Mouse (Mus musculus): ENCODE measurements around the gene Rrp1b.
"Not testable (repeated sequence)": the region's sequence is repeated elsewhere in the genome, so short reads cannot be mapped to it uniquely, and the experiment has no call there.

The Rrp1b gene

DNA sequence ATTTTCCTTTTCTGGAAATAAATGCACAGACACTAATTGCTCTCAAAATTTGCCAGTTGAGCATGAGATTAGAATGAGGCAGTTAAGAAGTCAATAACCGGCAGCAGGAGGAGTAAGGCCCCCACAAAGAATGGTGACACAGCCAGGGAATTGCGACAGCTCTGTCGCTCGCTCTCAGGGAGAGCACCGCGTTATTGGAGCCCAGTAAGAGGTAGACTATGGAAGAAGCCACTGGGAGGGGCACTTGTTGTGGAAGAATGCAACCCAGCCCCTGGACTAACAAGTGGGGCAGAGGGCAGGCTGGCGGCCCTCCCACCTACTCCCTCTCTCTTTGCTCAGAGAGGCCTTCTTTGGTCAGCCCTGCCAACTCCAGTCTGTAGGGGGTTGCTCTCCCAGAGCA is 4.2 kb upstream of the Rrp1b start:
- no peak for DNase-seq (ENCODE audit: low read depth, low spot score)

GRCm38 (mm10) chr17:32034322-32034721 is 1.6 kb upstream of the Rrp1b start:
- no peak for DNase-seq (ENCODE audit: low read depth, low spot score)

- DNase-seq (ENCODE audit: low read depth, low spot score): no peak
Observed at GRCm38 (mm10) chr17:32036509-32037438, 874 bp downstream of the Rrp1b start.

DNA sequence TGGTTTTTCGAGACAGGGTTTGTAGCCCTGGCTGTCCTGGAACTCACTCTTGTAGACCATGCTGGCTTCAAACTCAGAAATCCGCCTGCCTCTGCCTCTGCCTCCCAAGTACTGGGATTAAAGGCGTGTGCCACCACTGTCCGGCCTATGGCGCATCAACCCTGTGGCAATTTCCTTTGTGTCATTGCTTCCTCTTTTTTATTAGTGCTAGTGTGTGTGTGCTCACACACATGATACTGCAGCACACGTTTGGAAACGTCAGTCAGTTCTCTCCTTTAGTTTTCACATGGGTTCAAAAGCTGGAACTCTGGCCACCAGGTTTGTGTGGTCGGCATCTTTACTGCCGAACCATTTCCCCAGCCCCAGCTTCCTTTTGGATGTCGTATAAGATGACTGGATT is 4.4 kb downstream of the Rrp1b start:
- no peak for DNase-seq (ENCODE audit: low read depth, low spot score)

DNA sequence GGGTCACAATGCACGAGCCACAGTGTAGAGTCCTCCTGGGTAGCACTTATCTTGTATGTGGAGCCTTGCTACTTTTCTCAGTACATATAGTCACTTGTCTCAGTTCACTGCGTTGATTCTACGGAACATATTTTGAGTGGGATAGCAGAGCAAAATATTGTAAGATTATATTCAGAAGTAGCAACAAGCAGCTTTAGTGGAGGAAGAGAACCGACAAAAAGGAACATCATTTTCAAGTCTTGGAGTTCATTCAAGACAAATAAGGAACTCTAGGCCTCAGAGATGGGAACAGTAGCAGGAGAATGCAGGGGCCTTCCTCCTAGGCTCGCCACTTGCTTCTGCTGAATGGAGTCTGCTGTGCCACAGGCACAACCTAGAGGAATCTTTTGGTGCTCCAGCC is 10.6 kb downstream of the Rrp1b start:
- DNase-seq (ENCODE audit: low read depth, low spot score): no peak

DNA sequence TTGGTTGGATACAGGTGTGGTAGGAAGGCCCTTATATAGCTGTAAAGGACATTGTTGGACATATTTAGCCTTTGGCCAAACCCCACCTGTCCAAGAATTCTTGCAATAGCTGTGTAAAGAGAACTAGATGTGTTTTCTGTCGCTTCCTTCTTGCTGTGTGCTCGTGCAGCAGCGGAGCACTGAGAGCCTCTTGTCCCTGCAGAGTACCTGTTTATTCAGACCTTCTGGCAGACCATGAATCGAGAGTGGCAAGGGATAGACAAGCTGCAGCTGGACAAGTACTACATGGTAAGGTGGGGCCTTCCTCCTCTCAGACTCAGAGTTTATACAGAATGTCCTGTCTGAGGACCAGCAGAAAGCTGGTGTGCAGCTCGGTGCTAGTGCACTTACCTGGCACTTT is 12.5 kb downstream of the Rrp1b start:
- DNase-seq (ENCODE audit: low read depth, low spot score): no peak

DNA sequence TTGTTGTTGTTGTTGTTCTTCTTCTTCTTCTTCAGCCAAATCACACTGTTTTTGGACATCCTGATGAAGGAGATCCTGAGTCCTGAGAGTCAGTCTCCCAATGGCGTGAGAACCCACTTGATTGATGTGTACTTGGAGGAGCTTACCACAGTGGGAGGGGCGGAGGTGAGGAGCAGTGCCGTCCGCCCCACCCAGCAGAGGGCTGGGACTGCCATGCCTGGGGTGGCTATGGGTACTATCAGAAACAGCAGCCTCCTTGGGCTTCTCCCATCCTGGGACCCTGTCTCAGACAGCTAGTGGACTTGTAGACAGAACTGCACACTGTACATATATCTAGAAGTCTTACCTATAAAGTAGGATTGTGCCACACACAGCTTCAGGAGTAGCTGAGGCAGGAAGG is 14.0 kb downstream of the Rrp1b start:
- DNase-seq (ENCODE audit: low read depth, low spot score): no peak

DNA sequence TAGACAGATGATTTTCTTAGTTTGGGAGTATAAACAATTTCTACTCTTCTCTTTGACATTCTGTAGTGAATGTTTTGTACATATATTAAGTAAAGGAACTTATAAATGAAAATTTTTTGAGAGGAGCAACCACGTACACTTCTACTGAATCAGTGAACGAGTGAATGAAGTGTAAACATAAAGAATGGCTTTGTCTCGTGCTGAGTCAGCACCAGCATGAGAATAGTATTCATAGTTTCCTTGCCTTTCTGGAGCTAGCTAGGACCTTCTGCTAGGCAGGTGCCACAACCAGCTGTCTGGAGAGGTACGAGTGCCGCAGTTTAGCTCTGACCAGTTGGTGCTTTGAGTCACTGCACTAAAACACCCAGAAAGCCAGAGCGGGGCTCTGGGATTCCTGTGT is 14.7 kb downstream of the Rrp1b start:
- no peak for DNase-seq (ENCODE audit: low read depth, low spot score)

DNA sequence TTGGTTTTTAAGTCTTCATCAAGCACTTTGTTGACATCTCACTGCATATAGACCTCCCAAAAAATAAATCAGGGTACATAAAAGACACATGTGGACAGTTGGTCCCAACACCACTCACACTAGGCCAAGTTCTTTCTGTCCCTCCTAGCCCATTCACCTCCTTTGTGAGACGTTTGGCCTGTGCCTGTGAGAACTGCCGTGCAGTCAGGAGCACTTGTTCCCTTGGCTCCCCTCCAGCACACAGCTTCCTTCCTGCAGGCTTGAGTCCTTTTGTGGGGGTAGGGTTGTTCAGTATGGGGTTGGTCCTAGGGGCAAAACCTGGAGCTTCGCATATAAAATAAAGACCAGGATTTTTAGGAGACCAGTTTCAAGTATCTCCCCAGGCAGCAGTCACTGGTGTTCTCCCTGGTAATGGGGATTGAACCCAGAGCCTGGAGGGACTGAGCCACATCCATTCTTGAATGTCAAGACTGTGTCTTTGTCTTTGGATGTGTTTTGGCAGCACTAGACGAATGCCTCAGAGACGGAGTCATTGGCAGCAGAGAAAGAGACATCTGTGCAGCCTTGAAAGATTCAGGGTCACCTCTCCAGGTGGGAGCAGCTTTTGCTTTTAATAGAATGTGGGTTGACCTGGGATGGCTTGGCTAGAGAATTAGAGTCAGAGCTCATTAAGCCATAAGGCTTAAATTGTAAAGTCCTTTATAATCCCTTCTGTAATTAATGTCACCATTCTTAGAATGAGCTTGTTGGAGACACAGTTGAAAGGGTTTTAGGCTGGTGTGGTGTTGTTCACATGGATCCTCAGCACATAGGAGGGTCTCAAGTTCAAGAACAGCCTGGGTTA is 16.6 kb downstream of the Rrp1b start:
- no peak for DNase-seq (ENCODE audit: low read depth, low spot score)

- no peak for DNase-seq (ENCODE audit: low read depth, low spot score)
Observed at GRCm38 (mm10) chr17:32053677-32054076, 17.8 kb downstream of the Rrp1b start.

- no peak for DNase-seq (ENCODE audit: low read depth, low spot score)
Observed at GRCm38 (mm10) chr17:32057843-32058242, 21.9 kb downstream of the Rrp1b start.

- no peak for DNase-seq (ENCODE audit: low read depth, low spot score)
Observed at GRCm38 (mm10) chr17:32059084-32059483, 23.2 kb downstream of the Rrp1b start.

- no peak for DNase-seq (ENCODE audit: low read depth, low spot score)
Observed at GRCm38 (mm10) chr17:32061219-32061618, 25.3 kb downstream of the Rrp1b start.

- DNase-seq (ENCODE audit: low read depth, low spot score): no peak
Observed at GRCm38 (mm10) chr17:32063654-32064053, 27.8 kb downstream of the Rrp1b start.

- DNase-seq (ENCODE audit: low read depth, low spot score): not testable (repeated sequence)
Observed at GRCm38 (mm10) chr17:32064762-32065161, 28.9 kb downstream of the Rrp1b start.

- no peak for DNase-seq (ENCODE audit: low read depth, low spot score)
Observed at GRCm38 (mm10) chr17:32067541-32067940, 31.6 kb downstream of the Rrp1b start.

- DNase-seq (ENCODE audit: low read depth, low spot score): no peak
Observed at GRCm38 (mm10) chr17:32068381-32068780, 32.5 kb downstream of the Rrp1b start.

- no peak for DNase-seq (ENCODE audit: low read depth, low spot score)
Observed at GRCm38 (mm10) chr17:32068810-32069209, 32.9 kb downstream of the Rrp1b start.

- no peak for DNase-seq (ENCODE audit: low read depth, low spot score)
Observed at GRCm38 (mm10) chr17:32073359-32073758, 37.5 kb downstream of the Rrp1b start.

GRCm38 (mm10) chr17:32074658-32075057 is 38.8 kb downstream of the Rrp1b start:
- no peak for DNase-seq (ENCODE audit: low read depth, low spot score)

DNA sequence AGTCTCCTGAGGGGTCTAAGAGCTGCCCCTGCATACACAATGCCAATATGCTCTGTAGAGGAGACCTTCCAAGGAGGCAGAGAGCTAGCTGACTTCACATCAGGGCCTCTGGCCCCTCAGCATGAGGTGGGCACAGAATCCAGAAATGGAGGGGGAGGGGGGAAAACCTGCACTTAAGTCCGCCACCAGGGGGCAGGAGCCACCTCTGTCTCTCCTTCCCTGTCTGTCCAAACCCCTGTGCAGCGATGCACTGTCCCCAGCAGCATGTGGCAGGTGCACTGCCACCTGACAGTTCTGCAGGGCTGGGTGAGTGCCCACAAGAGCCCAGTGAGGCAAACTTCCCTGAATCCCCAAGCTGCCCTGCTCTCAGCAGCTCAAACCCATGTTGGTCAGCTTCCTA is 39.3 kb downstream of the Rrp1b start:
- no peak for DNase-seq (ENCODE audit: low read depth, low spot score)

GRCm38 (mm10) chr17:32083351-32083750 is 47.5 kb downstream of the Rrp1b start:
- no peak for DNase-seq (ENCODE audit: low read depth, low spot score)

DNA sequence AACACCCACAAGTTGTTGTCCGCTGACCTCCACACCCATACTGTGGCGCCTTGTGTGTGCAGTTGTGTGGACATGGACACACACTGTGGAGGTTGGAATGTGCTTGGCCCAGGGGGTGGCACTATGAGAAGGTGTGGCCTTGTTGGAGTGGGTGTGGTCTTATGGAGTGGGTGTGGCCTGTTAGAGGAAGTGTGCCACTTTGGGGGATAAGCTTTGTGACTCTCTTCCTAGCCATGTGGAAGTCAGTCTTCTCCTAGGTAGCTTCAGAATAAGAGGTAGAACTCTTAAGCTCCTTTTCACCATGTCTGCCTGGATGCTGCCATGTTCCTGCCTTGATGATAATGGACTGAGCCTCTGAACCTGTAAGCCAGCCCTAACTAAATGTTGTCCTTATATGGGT is 51.2 kb downstream of the Rrp1b start:
- no peak for DNase-seq (ENCODE audit: low read depth, low spot score)
